11 mouse cellular contexts compared by ENCODE assay signal in genomic region chr8:64657980-64658401, GRCm38 (mm10). TPM values are rescaled to one million over a fixed set of nuclear protein-coding genes. Genes with fewer than 3 reads are reported as not detected.
DNase-seq lines count a peak whose midpoint lies in the region; ATAC-seq lines count a peak whose summit lies in the region.
"Had no signal": no experiment of that assay in that cellular context is flagged by ENCODE, and none has a peak within 500 bp of the region (broad histone marks: within the 10 kb centered on the region; RNA-seq: fewer than 3 reads in every experiment).

No protein-coding gene starts in this region.

- no peaks in the 10 kb centered on the region for H3K36me3 ChIP-seq in limb, embryonic 11.5 days (ENCODE audit: control insufficient read depth, insufficient read depth, low read length)
- H3K36me3 ChIP-seq in limb, embryonic 10.5 days: no peaks in the 10 kb centered on the region
- H3K36me3 ChIP-seq: limb, embryonic 13.5 days had no signal

- peak; percentile 30 for DNase-seq in limb, embryonic 11.5 days (ENCODE audit: low spot score)
- DNase-seq in limb, embryonic 10.5 days (ENCODE audit: low spot score): no peak
- DNase-seq in frontal cortex, adult 2 months (ENCODE audit: extremely low spot score in 1 of 2, low spot score in 1 of 2): peak; percentile 78 to 85
- peak; percentile 78 for DNase-seq in left cerebral cortex, postnatal 36 days (ENCODE audit: low spot score in 2 of 2)
- peak; percentile 11 for DNase-seq in right cerebral cortex, postnatal 4 days
- DNase-seq in c-Kit-positive CD71-positive TER-119-positive erythroid progenitor cells, embryonic 14.5 days (ENCODE audit: low spot score): no peak
- no peak for DNase-seq in spleen, postnatal 4 days (ENCODE audit: low spot score in 2 of 2)
- DNase-seq in retina, embryonic 14.5 days (ENCODE audit: low spot score): no peak

- H3K4me2 ChIP-seq in limb, embryonic 11.5 days (ENCODE audit: low read depth, severe bottlenecking): no peak overlapping the region
- H3K4me2 ChIP-seq: limb, embryonic 13.5 days had no signal

- H3K27ac ChIP-seq in limb, embryonic 11.5 days (replicated peaks; ENCODE audit: low read depth, low read length): no peak overlapping the region
- H3K27ac ChIP-seq in limb, embryonic 10.5 days: no peak overlapping the region
- H3K27ac ChIP-seq: limb, embryonic 13.5 days had no signal

- no peaks in the 10 kb centered on the region for H3K9me3 ChIP-seq in limb, embryonic 11.5 days (ENCODE audit: control insufficient read depth, low read length)
- no peaks in the 10 kb centered on the region for H3K9me3 ChIP-seq in limb, embryonic 10.5 days (replicated peaks)
- H3K9me3 ChIP-seq: limb, embryonic 13.5 days; megakaryocyte, embryonic 14.5 days had no signal

- no peak overlapping the region for H3K9ac ChIP-seq in limb, embryonic 11.5 days (ENCODE audit: low read length)
- H3K9ac ChIP-seq: limb, embryonic 13.5 days had no signal

- no peaks in the 10 kb centered on the region for H3K27me3 ChIP-seq in limb, embryonic 11.5 days (ENCODE audit: control insufficient read depth, insufficient read depth, low read length)
- no peaks in the 10 kb centered on the region for H3K27me3 ChIP-seq in limb, embryonic 10.5 days (ENCODE audit: low read depth, poor library complexity, severe bottlenecking)
- H3K27me3 ChIP-seq: limb, embryonic 13.5 days; megakaryocyte, embryonic 14.5 days had no signal

- intact Hi-C loops in left cerebral cortex, postnatal 36 days (cut with DNase I): loop anchor here (2.0 to 5.0 kb wide), 3 partner anchors 13 to 36 kb away; partner anchors contain the start of gene Cpe

- no peak overlapping the region for H3K4me3 ChIP-seq in limb, embryonic 11.5 days (ENCODE audit: low read depth, low read length)
- H3K4me3 ChIP-seq in limb, embryonic 10.5 days: no peak overlapping the region
- H3K4me3 ChIP-seq: limb, embryonic 13.5 days; megakaryocyte, embryonic 14.5 days had no signal

- WGBS in limb, embryonic 11.5 days: 59% methylated on average over 4 of the region's 4 CpGs
- 54% methylated on average over 4 of the region's 4 CpGs for WGBS in limb, embryonic 10.5 days

- ATAC-seq in limb, embryonic 11.5 days (ENCODE audit: insufficient number of reproducible peaks, low FRiP score, low TSS enrichment, low read depth): no peak

- 0 out of 2 replicates have a peak, but pooled peaks cover 4% of the 10 kb centered on the region for H3K4me1 ChIP-seq in limb, embryonic 11.5 days (ENCODE audit: control insufficient read depth, insufficient read depth, low read length)
- H3K4me1 ChIP-seq in limb, embryonic 10.5 days: peaks cover 10% of the 10 kb centered on the region
- H3K4me1 ChIP-seq: megakaryocyte, embryonic 14.5 days had no signal

RNA-seq across cellular contexts. Expression of gene Cpe, which starts 34.9 kb away (rescaled TPM):
- polyA plus RNA-seq in limb, embryonic 11.5 days (2014; fragmentation: Nextera tagmentation; extraction: Ambion mirVana): 120 and 124 TPM in 2 replicates
- 53.3 and 76.0 TPM in 2 replicates for polyA plus RNA-seq in limb, embryonic 10.5 days (2016; fragmentation: Nextera tagmentation; extraction: Ambion mirVana)
- 1,706 and 1,914 TPM in 2 replicates for polyA plus RNA-seq in frontal cortex, adult 2 months (2012; rRNA removed)
- 1,000 to 10,000 TPM; 2,160 to 2,285 TPM for total RNA-seq in left cerebral cortex, postnatal 36 days (2021)
- total RNA-seq: MEL had no signal

Comparison
In these comparisons a context has a peak if more than half of its experiments do, and no peak if none do; other contexts are left out.
1. DNase-seq: peak in limb, embryonic 11.5 days (single experiment), frontal cortex, adult 2 months (2 of 2), left cerebral cortex, postnatal 36 days (2 of 2) and right cerebral cortex, postnatal 4 days (single experiment); none in limb, embryonic 10.5 days (single experiment), c-Kit-positive CD71-positive TER-119-positive erythroid progenitor cells, embryonic 14.5 days (single experiment), spleen, postnatal 4 days (0 of 2) and retina, embryonic 14.5 days (single experiment).
2. RNA of gene Cpe, which starts 34.9 kb away (polyA plus RNA-seq): 1,706 to 1,914 TPM in frontal cortex, adult 2 months; 120 to 124 TPM in limb, embryonic 11.5 days and 53.3 to 76.0 TPM in limb, embryonic 10.5 days; every median in the first group is over 10 times any median in the second.